Comparison of ENCODE assay signal across 8 mouse cellular contexts in genomic region chr7:70349981-70350670, GRCm38 (mm10). TPM values are rescaled to one million over a fixed set of nuclear protein-coding genes. Genes with fewer than 3 reads are reported as not detected.
DNase-seq lines count a peak whose midpoint lies in the region; ATAC-seq and TF ChIP-seq lines count a peak whose summit lies in the region.

No protein-coding gene starts in this region.

- peak overlapping the region; percentile 98 for H3K27ac ChIP-seq in hindbrain, embryonic 10.5 days
- H3K27ac ChIP-seq in liver, embryonic 14.5 days = no peak overlapping the region

- peak overlapping the region; percentile 43 for H3K4me2 ChIP-seq in liver, embryonic 14.5 days (ENCODE audit: low read depth)

- no peaks in the 10 kb centered on the region for H3K9me3 ChIP-seq in E14TG2a.4 (ENCODE audit: low read length)
- no peaks in the 10 kb centered on the region for H3K9me3 ChIP-seq in hindbrain, embryonic 10.5 days
- H3K9me3 ChIP-seq in liver, embryonic 14.5 days (ENCODE audit: control insufficient read depth, low read length) = no peaks in the 10 kb centered on the region

- H3K27me3 ChIP-seq in E14TG2a.4 (ENCODE audit: insufficient read depth, low read length) = peaks cover 87% of the 10 kb centered on the region
- peaks cover 55% of the 10 kb centered on the region for H3K27me3 ChIP-seq in hindbrain, embryonic 10.5 days (ENCODE audit: insufficient read depth, poor library complexity, severe bottlenecking)
- H3K27me3 ChIP-seq in liver, embryonic 14.5 days (ENCODE audit: control insufficient read depth, insufficient read depth, low read length) = peaks cover 63% of the 10 kb centered on the region

- no peak for ATAC-seq in liver, embryonic 14.5 days (ENCODE audit: insufficient read depth)

- H3K36me3 ChIP-seq in E14TG2a.4 (ENCODE audit: insufficient read depth, low read length) = no peaks in the 10 kb centered on the region
- peaks cover 9% of the 10 kb centered on the region for H3K36me3 ChIP-seq in hindbrain, embryonic 10.5 days
- H3K36me3 ChIP-seq in liver, embryonic 14.5 days (replicated peaks; ENCODE audit: control insufficient read depth, insufficient read depth, low read depth) = no peaks in the 10 kb centered on the region

- DNase-seq in adrenal gland, postnatal 10 days = peak; percentile 24
- DNase-seq in adrenal gland, postnatal 14 days = no peak
- DNase-seq in hindbrain, embryonic 10.5 days (ENCODE audit: low spot score) = peak; percentile 53
- no peak for DNase-seq in liver, embryonic 14.5 days (ENCODE audit: low read depth in 3 of 3, low spot score in 3 of 3)
- DNase-seq in yolk sac, embryonic 10.5 days (ENCODE audit: low spot score) = no peak
- DNase-seq in left cerebral cortex, adult 18-20 months (ENCODE audit: low spot score in 2 of 2) = no peak
- no peak for DNase-seq in spleen, postnatal 36 days (ENCODE audit: low spot score in 2 of 2)

- no peak for TF ChIP-seq EP300 in liver, embryonic 14.5 days (IDR thresholded peaks at IDR 0.05; ENCODE audit: low read depth)

- H3K4me3 ChIP-seq in E14TG2a.4 (replicated peaks; ENCODE audit: low read length) = peak overlapping the region; percentile 67
- H3K4me3 ChIP-seq in hindbrain, embryonic 10.5 days = peak overlapping the region; percentile 93
- peak overlapping the region in 1 of 2 experiments; percentile 41; a peak in 1 of 4 replicates for H3K4me3 ChIP-seq in liver, embryonic 14.5 days (ENCODE audit: insufficient read depth in 1 of 2, low read depth in 2 of 2, low read length in 2 of 2)

- H3K9ac ChIP-seq in liver, embryonic 14.5 days (replicated peaks) = no peak overlapping the region

- TF ChIP-seq CTCF in E14TG2a.4 (conservative IDR thresholded peaks at IDR 0.05; ENCODE audit: low read length) = no peak
- no peak for TF ChIP-seq CTCF in liver, embryonic 14.5 days (IDR thresholded peaks at IDR 0.05; ENCODE audit: low read depth)

- peaks cover 32% of the 10 kb centered on the region for H3K4me1 ChIP-seq in E14TG2a.4 (replicated peaks; ENCODE audit: low read depth, low read length)
- peaks cover 82% of the 10 kb centered on the region for H3K4me1 ChIP-seq in hindbrain, embryonic 10.5 days (replicated peaks)
- H3K4me1 ChIP-seq in liver, embryonic 14.5 days (replicated peaks; ENCODE audit: control insufficient read depth in 2 of 2, insufficient read depth in 2 of 2, low read length in 1 of 2) = 0 out of 4 replicates have a peak, but pooled peaks cover 0 to 2% of the 10 kb centered on the region in 2 experiments

- WGBS in hindbrain, embryonic 10.5 days = 2% methylated on average over 20 of the region's 20 CpGs
- 7% methylated on average over 20 of the region's 20 CpGs for WGBS in liver, embryonic 14.5 days (ENCODE audit: insufficient replicate concordance)

RNA-seq across cellular contexts. Expression of gene Nr2f2, which starts 16.4 kb away (rescaled TPM):
- total RNA-seq in adrenal gland, postnatal 10 days (2021) = 10 to 100 TPM; 78.3 to 79.6 TPM
- 91.5 and 106 TPM in 2 replicates for total RNA-seq in adrenal gland, postnatal 14 days (2021)
- 83.4 and 86.4 TPM in 2 replicates for polyA plus RNA-seq in hindbrain, embryonic 10.5 days (2016; fragmentation: Nextera tagmentation; extraction: Ambion mirVana)
- 10.1 and 12.0 TPM in 2 replicates for polyA plus RNA-seq in liver, embryonic 14.5 days (2012; rRNA removed)
- 6.3 and 8.5 TPM in 2 replicates for polyA plus RNA-seq in liver, embryonic 14.5 days (2014; fragmentation: Nextera tagmentation; extraction: Ambion mirVana)
- total RNA-seq in left cerebral cortex, adult 18-20 months (2021) = 10 to 100 TPM; 35.3 to 42.7 TPM

Comparison
In these comparisons a context has a peak if more than half of its experiments do, and no peak if none do; other contexts are left out.
1. DNase-seq: peak in adrenal gland, postnatal 10 days (single experiment) and hindbrain, embryonic 10.5 days (single experiment); none in adrenal gland, postnatal 14 days (single experiment), liver, embryonic 14.5 days (0 of 3), yolk sac, embryonic 10.5 days (single experiment), left cerebral cortex, adult 18-20 months (0 of 2) and spleen, postnatal 36 days (0 of 2).